Mouse (Mus musculus) retina, postnatal 7 days (tissue): ENCODE results near the gene Clasp1.

Experiments used
- DNase-seq: peaks from one replicate; pipeline ENCODE4 v3.0.0-alpha.2; 2012; ENCODE audit warnings: low read depth, low spot score

Gene Clasp1

GRCm38 (mm10) chr1:118498311-118498710, 109.5 kb downstream of the Clasp1 start:
- peak; percentile 71 for DNase-seq

- DNase-seq, result no peak
These were observed 111.7 kb downstream of the Clasp1 start for GRCm38 (mm10) chr1:118500606-118501005.

- DNase-seq, result no peak
These were observed 112.8 kb downstream of the Clasp1 start for GRCm38 (mm10) chr1:118501691-118502090.

- no peak for DNase-seq
These were observed 116.9 kb downstream of the Clasp1 start for GRCm38 (mm10) chr1:118505746-118506145.

- DNase-seq, result no peak
These were observed 122.1 kb downstream of the Clasp1 start for GRCm38 (mm10) chr1:118510996-118511395.

- DNase-seq, result no peak
These were observed 123.1 kb downstream of the Clasp1 start for GRCm38 (mm10) chr1:118511738-118512530.

GRCm38 (mm10) chr1:118516256-118516655, 127.4 kb downstream of the Clasp1 start:
- DNase-seq, result no peak

GRCm38 (mm10) chr1:118523161-118523560, 134.3 kb downstream of the Clasp1 start:
- no peak for DNase-seq

GRCm38 (mm10) chr1:118525336-118525735, 136.5 kb downstream of the Clasp1 start:
- DNase-seq, result no peak

GRCm38 (mm10) chr1:118529213-118529612, 140.4 kb downstream of the Clasp1 start:
- no peak for DNase-seq

GRCm38 (mm10) chr1:118531259-118531658, 142.4 kb downstream of the Clasp1 start:
- DNase-seq, result no peak

- DNase-seq, result no peak
These were observed 147.2 kb downstream of the Clasp1 start for GRCm38 (mm10) chr1:118536021-118536420.

GRCm38 (mm10) chr1:118539046-118539445, 150.2 kb downstream of the Clasp1 start:
- no peak for DNase-seq

- no peak for DNase-seq
These were observed 154.0 kb downstream of the Clasp1 start for GRCm38 (mm10) chr1:118542880-118543279.

- DNase-seq, result no peak
These were observed 159.9 kb downstream of the Clasp1 start for GRCm38 (mm10) chr1:118548769-118549168.

- DNase-seq, result no peak
These were observed 162.3 kb downstream of the Clasp1 start for GRCm38 (mm10) chr1:118551152-118551551.

GRCm38 (mm10) chr1:118552071-118552470, 163.2 kb downstream of the Clasp1 start:
- no peak for DNase-seq

GRCm38 (mm10) chr1:118553045-118553444, 164.2 kb downstream of the Clasp1 start:
- DNase-seq, result no peak

GRCm38 (mm10) chr1:118553451-118553850, 164.6 kb downstream of the Clasp1 start:
- DNase-seq, result no peak

- DNase-seq, result no peak
These were observed 166.1 kb downstream of the Clasp1 start for GRCm38 (mm10) chr1:118554961-118555360.

- no peak for DNase-seq
These were observed 170.9 kb downstream of the Clasp1 start for GRCm38 (mm10) chr1:118559716-118560115.

- DNase-seq, result no peak
These were observed 175.7 kb downstream of the Clasp1 start for GRCm38 (mm10) chr1:118564561-118564960.

- DNase-seq, result no peak
These were observed 178.8 kb downstream of the Clasp1 start for GRCm38 (mm10) chr1:118567659-118568058.
